Mouse (Mus musculus) heart, postnatal 0 days (tissue): Measurements from ENCODE around the gene Gm20696. TPM values are rescaled to one million over a fixed set of nuclear protein-coding genes. Genes with fewer than 3 reads are reported as not detected.
A peak's percentile ranks its signal among the peaks of the same experiment; 100 is the strongest.

ENCODE experiments used
- ATAC-seq: fragments of 200-750 bp; cut with Nextera tagmentation; 2 replicates; pipeline ENCODE4 v1.8.0; 2017; ENCODE audit warnings: low read depth, moderate number of reproducible peaks, moderate library complexity; ENCODE audit not compliant: insufficient read depth
- DNase-seq: peaks from one replicate; pipeline ENCODE4 v3.0.0-alpha.2; 2016; ENCODE audit warnings: low spot score
- H3K27ac ChIP-seq: fragments of 300-500 bp; sonication (generic); 2 replicates; pipeline ENCODE4 v1.5.1; 2014; ENCODE audit warnings: low read depth, mild to moderate bottlenecking
- H3K27me3 ChIP-seq: fragments of 300-500 bp; sonication (generic); 2 replicates; pipeline ENCODE4 v1.6.1; 2014; ENCODE audit warnings: low read length, mixed read lengths; ENCODE audit not compliant: control insufficient read depth, insufficient read depth
- H3K36me3 ChIP-seq: fragments of 300-500 bp; sonication (generic); replicated peaks from 2 replicates; pipeline ENCODE4 v1.6.1; 2014; ENCODE audit warnings: low read length, mixed read lengths; ENCODE audit not compliant: control insufficient read depth, insufficient read depth
- H3K4me1 ChIP-seq: fragments of 300-500 bp; sonication (generic); 2 replicates; pipeline ENCODE4 v1.6.1; 2014; ENCODE audit warnings: antibody characterized with exemption; ENCODE audit not compliant: control insufficient read depth, insufficient read depth
- H3K4me2 ChIP-seq: fragments of 300-500 bp; sonication (generic); 2 replicates; pipeline ENCODE4 v1.6.1; 2014; ENCODE audit warnings: low read depth, mild to moderate bottlenecking, low read length, moderate library complexity
- H3K4me3 ChIP-seq: fragments of 300-500 bp; sonication (generic); 2 replicates; pipeline ENCODE4 v1.5.1; 2014; ENCODE audit warnings: low read depth, low read length
- H3K9ac ChIP-seq: fragments of 300-500 bp; sonication (generic); replicated peaks from 2 replicates; pipeline ENCODE4 v1.6.1; 2014; ENCODE audit warnings: low read depth, low read length, mixed read lengths
- H3K9me3 ChIP-seq: fragments of 300-500 bp; sonication (generic); replicated peaks from 2 replicates; pipeline ENCODE4 v1.6.1; 2016; ENCODE audit warnings: low read length; ENCODE audit not compliant: control insufficient read depth
- CTCF ChIP-seq: IDR thresholded peaks from 2 replicates; pipeline ENCODE4 v1.5.1; 2016; ENCODE audit warnings: antibody characterized with exemption, control low read depth, low read depth
- EP300 ChIP-seq: IDR thresholded peaks from 2 replicates; pipeline ENCODE4 v1.6.1; 2016; ENCODE audit warnings: antibody characterized with exemption, low read depth
- WGBS: fragments of 180-500 bp; shearing (Covaris S2); extraction: QIAGEN DNeasy Blood & Tissue Kit; methylation state at CpG from one replicate; pipeline ENCODE4 v1.1.7; 2014; 5-methylcytosine and 5-hydroxymethylcytosine counted together
- polyA plus RNA-seq: library from polyadenylated mRNA; unstranded; fragments of >200 nt; fragmentation: Nextera tagmentation; extraction: Ambion mirVana; gene quantifications from 2 replicates; pipeline ENCODE4 v1.2.1, GENCODE M21; 2015
- total RNA-seq: library from RNA; depleted of rRNA; stranded (reverse); fragments of >200 nt; gene quantifications from 2 replicates; pipeline ENCODE4 v1.2.3, GENCODE M21; 2014; ENCODE audit warnings: low replicate concordance

The Gm20696 gene
- total and polyA plus RNA-seq, 2 experiments from 2014 or later, result 0.95 to 2.0 TPM

GRCm38 (mm10) chr6:99604758-99605157, 61.8 kb downstream of the Gm20696 start:
- Histone ChIP-seq H3K4me2 (no peak overlapping the region), H3K27ac (no peak overlapping the region), H3K4me1 (0 out of 2 replicates have a peak, but pooled peaks cover 3% of the 10 kb centered on the region), H3K4me3 (no peak overlapping the region), H3K27me3 (no peaks in the 10 kb centered on the region), H3K9ac (no peak overlapping the region), H3K36me3 (no peaks in the 10 kb centered on the region), H3K9me3 (no peaks in the 10 kb centered on the region)
- peak; percentile 57 for DNase-seq
- 35% methylated on average over 2 of the region's 2 CpGs for WGBS
- TF ChIP-seq CTCF (no peak), EP300 (no peak)
- peak; percentile 68 for ATAC-seq

- Histone ChIP-seq H3K27me3 (no peaks in the 10 kb centered on the region), H3K4me3 (no peak overlapping the region), H3K27ac (no peak overlapping the region), H3K9ac (no peak overlapping the region), H3K9me3 (no peaks in the 10 kb centered on the region), H3K36me3 (no peaks in the 10 kb centered on the region), H3K4me2 (no peak overlapping the region), H3K4me1 (0 out of 2 replicates have a peak, but pooled peaks cover 3% of the 10 kb centered on the region)
- WGBS, result 83% methylated on average over 7 of the region's 7 CpGs
- no peak for ATAC-seq
- TF ChIP-seq CTCF, result no peak
- TF ChIP-seq EP300, result no peak
- no peak for DNase-seq
Observed at GRCm38 (mm10) chr6:99602434-99602833, 64.2 kb downstream of the Gm20696 start.

GRCm38 (mm10) chr6:99600886-99601285, 65.7 kb downstream of the Gm20696 start:
- Histone ChIP-seq H3K27ac (no peak overlapping the region), H3K27me3 (no peaks in the 10 kb centered on the region), H3K4me1 (0 out of 2 replicates have a peak, but pooled peaks cover 3% of the 10 kb centered on the region), H3K4me3 (no peak overlapping the region), H3K36me3 (no peaks in the 10 kb centered on the region), H3K9me3 (no peaks in the 10 kb centered on the region), H3K9ac (no peak overlapping the region), H3K4me2 (no peak overlapping the region)
- TF ChIP-seq CTCF, result no peak
- no peak for TF ChIP-seq EP300
- no peak for ATAC-seq
- no peak for DNase-seq
- WGBS, result 61% methylated on average over 8 of the region's 8 CpGs

- H3K27me3 ChIP-seq, result no peaks in the 10 kb centered on the region
- no peaks in the 10 kb centered on the region for H3K36me3 ChIP-seq
- DNase-seq (peak; percentile 78), ATAC-seq (peak; percentile 80)
- TF ChIP-seq EP300 (no peak), CTCF (peak; percentile 66)
- no peak overlapping the region for H3K27ac ChIP-seq
- H3K9me3 ChIP-seq, result no peaks in the 10 kb centered on the region
- H3K9ac ChIP-seq, result no peak overlapping the region
- peak overlapping the region; percentile 39; the same call in 1 of the 2 replicates for H3K4me2 ChIP-seq
- H3K4me3 ChIP-seq, result no peak overlapping the region
- 0 out of 2 replicates have a peak, but pooled peaks cover 3% of the 10 kb centered on the region for H3K4me1 ChIP-seq
- 23% methylated on average over 10 of the region's 10 CpGs for WGBS
Observed at GRCm38 (mm10) chr6:99600168-99600793, 66.3 kb downstream of the Gm20696 start.

GRCm38 (mm10) chr6:99599651-99600050, 66.9 kb downstream of the Gm20696 start:
- no peak for ATAC-seq
- WGBS, result 42% methylated on average over 8 of the region's 8 CpGs
- H3K4me1 ChIP-seq, result 0 out of 2 replicates have a peak, but pooled peaks cover 3% of the 10 kb centered on the region
- H3K27me3 ChIP-seq, result no peaks in the 10 kb centered on the region
- no peak overlapping the region for H3K4me3 ChIP-seq
- TF ChIP-seq EP300, result no peak
- no peak for TF ChIP-seq CTCF
- no peaks in the 10 kb centered on the region for H3K9me3 ChIP-seq
- H3K36me3 ChIP-seq, result no peaks in the 10 kb centered on the region
- no peak overlapping the region for H3K9ac ChIP-seq
- DNase-seq, result no peak
- H3K4me2 ChIP-seq, result peak overlapping the region; percentile 39; the same call in 1 of the 2 replicates
- H3K27ac ChIP-seq, result no peak overlapping the region

GRCm38 (mm10) chr6:99599229-99599628, 67.4 kb downstream of the Gm20696 start:
- TF ChIP-seq CTCF, result no peak
- TF ChIP-seq EP300, result no peak
- WGBS, result 77% methylated on average over 5 of the region's 5 CpGs
- H3K27ac ChIP-seq, result no peak overlapping the region
- no peak overlapping the region for H3K4me2 ChIP-seq
- DNase-seq (no peak), ATAC-seq (no peak)
- H3K27me3 ChIP-seq, result no peaks in the 10 kb centered on the region
- H3K4me1 ChIP-seq, result 0 out of 2 replicates have a peak, but pooled peaks cover under 1% of the 10 kb centered on the region
- no peaks in the 10 kb centered on the region for H3K36me3 ChIP-seq
- H3K9ac ChIP-seq, result no peak overlapping the region
- no peak overlapping the region for H3K4me3 ChIP-seq
- no peaks in the 10 kb centered on the region for H3K9me3 ChIP-seq
